Mouse (Mus musculus) testis, postnatal 14 days (tissue): ENCODE results near the gene Fryl.
"Not testable (repeated sequence)": the region's sequence is repeated elsewhere in the genome, so short reads cannot be mapped to it uniquely, and the experiment has no call there.

Source experiments
- DNase-seq: peaks from one replicate; pipeline ENCODE4 v3.0.0; 2021; ENCODE audit warnings: low spot score

Gene Fryl

GRCm38 (mm10) chr5:73102342-73102989, 154.0 kb downstream of the Fryl start:
- DNase-seq, result no peak

- DNase-seq, result no peak
Observed at GRCm38 (mm10) chr5:73092236-73092635, 164.2 kb downstream of the Fryl start.

GRCm38 (mm10) chr5:73089158-73089557, 167.3 kb downstream of the Fryl start:
- DNase-seq, result no peak

GRCm38 (mm10) chr5:73081496-73081895, 174.9 kb downstream of the Fryl start:
- DNase-seq, result no peak

- no peak for DNase-seq
Observed at GRCm38 (mm10) chr5:73079801-73080200, 176.6 kb downstream of the Fryl start.

- DNase-seq, result peak; percentile 48
Observed at GRCm38 (mm10) chr5:73071319-73071718, 185.1 kb downstream of the Fryl start.

GRCm38 (mm10) chr5:73066946-73067345, 189.5 kb downstream of the Fryl start:
- DNase-seq, result no peak

- no peak for DNase-seq
Observed at GRCm38 (mm10) chr5:73063768-73064669, 192.4 kb downstream of the Fryl start.

- no peak for DNase-seq
Observed at GRCm38 (mm10) chr5:73061506-73062155, 194.8 kb downstream of the Fryl start.

GRCm38 (mm10) chr5:73056937-73057336, 199.5 kb downstream of the Fryl start:
- no peak for DNase-seq

- DNase-seq, result no peak
Observed at GRCm38 (mm10) chr5:73056457-73056856, 200.0 kb downstream of the Fryl start.

GRCm38 (mm10) chr5:73053933-73054332, 202.5 kb downstream of the Fryl start:
- DNase-seq, result no peak

- DNase-seq, result peak; percentile 61
Observed at GRCm38 (mm10) chr5:73047651-73048245, 208.7 kb downstream of the Fryl start.

GRCm38 (mm10) chr5:73044055-73044454, 212.4 kb downstream of the Fryl start:
- DNase-seq, result no peak

GRCm38 (mm10) chr5:73032481-73032880, 223.9 kb downstream of the Fryl start:
- DNase-seq, result no peak

- DNase-seq, result no peak
Observed at GRCm38 (mm10) chr5:73028646-73029045, 227.8 kb downstream of the Fryl start.

- DNase-seq, result no peak
Observed at GRCm38 (mm10) chr5:73023801-73024200, 232.6 kb downstream of the Fryl start.

- no peak for DNase-seq
Observed at GRCm38 (mm10) chr5:73014745-73015144, 241.7 kb downstream of the Fryl start.

- not testable (repeated sequence) for DNase-seq
Observed at GRCm38 (mm10) chr5:73013611-73014287, 242.7 kb downstream of the Fryl start.

- DNase-seq, result not testable (repeated sequence)
Observed at GRCm38 (mm10) chr5:73012884-73013610, 243.4 kb downstream of the Fryl start.

GRCm38 (mm10) chr5:73011806-73012205, 244.6 kb downstream of the Fryl start:
- not testable (repeated sequence) for DNase-seq
